Mouse (Mus musculus): ENCODE data around the gene Gna12.

- no peak for TF ChIP-seq TAL1 (IDR thresholded peaks at IDR 0.05; ENCODE audit: low read length)
- no peak for TF ChIP-seq GATA1 (IDR thresholded peaks at IDR 0.05; ENCODE audit: low read length)
Measured at GRCm38 (mm10) chr5:140736166-140736565, 94.1 kb downstream of the Gna12 start.
